Mouse (Mus musculus) left cerebral cortex, adult 9 months (tissue): Measurements from ENCODE around the gene Plxnb1.

Experiments
- DNase-seq, 2 experiments: peaks; one replicate each; pipeline ENCODE4 v3.0.0; 2022; ENCODE audit warnings: low spot score in 2 of 2

Plxnb1 gene

DNA sequence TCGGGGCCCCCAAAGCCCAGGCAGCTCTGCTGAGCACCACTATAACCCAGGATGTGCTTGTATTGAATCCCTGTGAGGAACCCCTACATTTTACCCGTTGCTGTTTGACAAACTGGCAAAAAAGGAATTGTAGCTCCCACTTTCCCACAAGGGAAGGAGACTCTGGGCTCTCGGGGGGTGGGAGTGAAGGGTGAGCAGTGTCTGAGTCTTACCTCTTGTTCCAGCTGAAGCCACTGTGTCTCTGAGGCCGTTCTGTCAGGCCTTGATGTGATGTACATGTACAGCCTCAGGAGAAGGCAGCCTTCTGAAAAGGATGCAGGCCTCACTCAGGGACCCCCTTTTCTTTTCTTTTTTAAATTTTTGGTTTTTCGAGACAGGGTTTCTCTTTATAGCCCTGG lies 34.3 kb upstream of the Plxnb1 start:
- no peak for DNase-seq

DNA sequence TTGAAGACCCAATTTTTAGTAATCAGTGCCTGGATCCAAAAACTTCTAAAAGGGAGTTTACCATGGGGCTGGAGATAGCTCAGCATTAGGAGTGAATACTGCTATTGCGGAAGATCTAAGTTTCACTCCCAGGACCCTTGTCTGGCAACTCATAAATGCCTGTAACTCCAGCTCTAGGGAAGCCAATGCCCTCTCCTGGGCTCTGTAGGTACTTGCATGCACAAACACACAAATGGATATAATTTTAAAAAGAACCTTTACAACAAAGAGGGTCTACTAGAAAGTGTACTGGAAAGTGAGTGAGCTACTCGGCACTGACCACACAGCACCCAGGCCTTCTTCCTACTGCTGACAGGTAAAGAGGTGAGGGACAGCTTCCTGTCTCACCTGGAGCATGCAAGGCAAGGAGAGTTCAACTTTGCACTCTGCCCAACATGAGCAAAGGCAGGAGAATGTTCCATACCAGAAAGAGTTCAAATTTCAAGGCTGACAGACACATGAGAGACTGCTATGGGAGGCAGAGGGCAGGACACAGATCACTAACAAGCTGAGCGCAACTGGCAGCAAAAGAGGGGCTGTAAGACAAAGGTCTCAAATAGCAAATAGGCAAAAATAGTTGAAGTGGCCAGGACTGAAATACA lies 27.0 kb upstream of the Plxnb1 start:
- no peak for DNase-seq

DNA sequence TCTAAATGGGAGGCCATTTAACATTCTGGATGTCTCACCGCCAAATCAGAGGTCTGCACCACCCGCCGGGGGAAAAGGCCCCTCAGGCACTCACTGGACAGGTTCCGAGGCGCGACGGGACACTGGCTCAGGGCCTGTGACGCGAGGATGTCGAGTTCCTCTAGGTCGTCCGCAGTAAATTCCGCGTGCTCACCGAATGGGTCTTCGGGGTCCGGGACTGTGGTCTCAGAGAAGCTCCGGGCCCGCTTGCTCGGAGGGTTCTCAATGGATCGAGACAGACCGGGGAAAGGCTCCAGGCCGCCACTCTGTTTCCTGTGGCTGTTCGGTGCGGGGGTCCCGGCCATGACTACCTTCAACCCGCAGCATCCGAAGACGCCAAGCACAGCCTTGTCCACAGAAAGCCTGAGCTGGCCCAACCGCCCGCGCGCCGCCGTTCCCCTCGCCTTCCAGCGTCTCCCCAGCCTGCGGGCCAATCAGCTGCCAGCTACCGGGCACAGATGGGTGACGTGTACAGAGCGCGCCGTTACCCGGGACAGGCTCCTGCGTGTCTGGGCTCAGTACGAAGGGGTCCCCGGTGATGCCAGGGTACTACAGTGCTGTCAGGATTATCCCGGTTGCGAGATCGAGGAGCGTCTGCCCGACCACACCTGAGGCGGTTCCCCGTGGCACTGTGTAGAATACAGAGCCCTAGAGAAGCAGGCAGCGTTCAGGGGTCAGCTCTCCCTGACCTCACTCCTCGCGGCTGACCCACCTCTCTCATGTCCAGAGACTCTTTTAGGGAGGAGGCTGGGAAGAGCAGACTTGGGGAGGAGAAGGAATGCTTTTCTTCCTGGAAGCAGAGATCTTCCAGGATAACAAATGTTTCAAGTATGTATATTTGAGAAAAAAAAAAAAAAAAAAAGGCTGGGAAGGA lies 21.3 kb upstream of the Plxnb1 start, which contains the start of gene Atrip:
Gene Atrip, minus strand, starts transcription at position 464 of the 913 bp plus-strand sequence.
- DNase-seq = peak; percentile 71 to 92

DNA sequence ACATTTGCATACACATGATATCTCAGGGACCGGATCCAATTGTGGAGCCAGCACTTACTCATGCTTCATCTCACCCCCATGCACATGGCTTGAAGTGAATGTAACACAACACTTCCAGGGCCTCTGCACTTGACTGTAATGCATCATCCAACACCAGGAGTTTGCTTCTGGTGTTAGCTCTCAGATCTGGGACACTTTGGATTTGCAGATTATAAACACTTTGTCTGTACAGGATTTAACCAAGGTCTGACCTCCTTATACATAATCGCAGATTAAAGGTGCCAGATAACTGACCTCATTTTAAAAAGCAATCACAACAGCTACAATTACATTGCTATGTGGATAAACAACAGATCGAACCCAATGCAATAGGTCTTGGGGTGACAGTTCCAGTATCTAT lies 14.7 kb upstream of the Plxnb1 start:
- DNase-seq = no peak

DNA sequence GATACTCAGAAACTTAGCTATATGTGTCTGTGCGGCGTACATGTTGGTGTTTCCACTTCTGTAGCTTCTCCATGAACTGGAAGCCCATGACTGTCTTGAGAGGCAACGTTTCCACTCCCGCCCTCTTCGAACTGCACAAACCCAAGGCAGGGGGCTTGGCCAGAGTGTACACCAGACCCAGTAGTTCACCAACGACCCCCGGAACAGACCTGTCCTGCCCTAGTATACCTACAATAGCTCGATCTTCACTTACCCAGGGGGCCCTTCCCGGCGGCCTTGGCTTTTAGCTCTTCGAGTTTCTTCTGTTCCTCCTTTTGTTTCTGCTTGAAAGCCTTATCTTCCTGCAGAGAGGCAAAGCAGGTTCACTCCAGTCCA lies 13.5 kb upstream of the Plxnb1 start:
- no peak for DNase-seq

DNA sequence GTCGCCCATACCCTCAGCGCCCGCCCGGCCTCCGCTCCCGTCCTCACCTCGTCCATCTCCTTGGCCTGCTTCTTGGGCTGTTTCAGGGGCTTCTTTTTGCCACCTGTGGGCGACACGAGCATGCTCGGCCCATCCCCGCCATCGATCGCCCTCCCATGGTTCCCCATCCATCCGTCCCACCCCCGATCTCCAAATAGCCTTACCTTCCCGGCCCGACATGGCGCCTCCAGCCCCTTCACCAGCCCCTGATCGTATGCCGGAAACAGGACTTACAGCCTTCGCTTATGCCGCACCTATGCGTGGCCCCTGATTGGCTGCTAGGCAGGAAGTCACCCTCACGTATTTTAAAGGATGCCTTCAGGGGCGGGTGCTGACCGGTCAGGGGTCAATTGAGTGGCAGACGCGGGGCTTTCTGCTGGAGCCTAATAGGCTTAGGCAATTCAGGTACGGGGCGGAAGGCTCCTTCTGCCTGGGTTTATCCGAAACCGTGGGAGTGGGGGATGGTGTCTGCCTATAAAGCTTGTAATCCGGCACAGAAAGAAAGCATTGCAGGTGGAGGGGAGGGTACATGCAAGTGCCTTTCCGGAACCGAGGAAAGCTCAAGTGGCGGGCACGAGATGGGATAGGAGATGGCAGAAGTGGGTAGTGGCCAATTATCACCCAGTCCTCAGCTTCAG lies 12.9 kb upstream of the Plxnb1 start, which contains the start of the genes Ccdc51 and Tma7:
Gene Ccdc51, plus strand, starts transcription at position 370 of the 677 bp plus-strand sequence.
Gene Tma7, minus strand, starts transcription at position 464 of the 677 bp plus-strand sequence.
- DNase-seq = peak; percentile 79 to 93

DNA sequence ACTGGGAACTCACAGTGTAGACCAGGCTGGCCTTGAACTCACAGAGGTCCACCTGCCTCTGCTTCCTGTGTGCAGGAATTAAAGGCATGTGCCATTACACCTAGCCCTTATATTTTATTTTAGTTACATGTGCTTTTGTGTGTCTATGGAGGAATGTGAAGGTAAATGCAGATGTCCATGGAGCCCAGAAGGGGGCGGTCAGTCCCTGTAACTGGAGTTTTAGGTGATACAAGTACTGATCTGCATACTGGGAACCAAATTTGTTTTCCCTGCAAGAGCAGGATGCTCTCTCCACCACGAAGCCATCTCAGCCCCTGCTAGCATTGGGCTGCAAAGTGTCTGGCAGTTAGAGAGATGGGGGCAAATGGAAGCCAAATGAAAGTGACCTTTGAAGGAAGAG lies 10.3 kb upstream of the Plxnb1 start:
- no peak for DNase-seq

DNA sequence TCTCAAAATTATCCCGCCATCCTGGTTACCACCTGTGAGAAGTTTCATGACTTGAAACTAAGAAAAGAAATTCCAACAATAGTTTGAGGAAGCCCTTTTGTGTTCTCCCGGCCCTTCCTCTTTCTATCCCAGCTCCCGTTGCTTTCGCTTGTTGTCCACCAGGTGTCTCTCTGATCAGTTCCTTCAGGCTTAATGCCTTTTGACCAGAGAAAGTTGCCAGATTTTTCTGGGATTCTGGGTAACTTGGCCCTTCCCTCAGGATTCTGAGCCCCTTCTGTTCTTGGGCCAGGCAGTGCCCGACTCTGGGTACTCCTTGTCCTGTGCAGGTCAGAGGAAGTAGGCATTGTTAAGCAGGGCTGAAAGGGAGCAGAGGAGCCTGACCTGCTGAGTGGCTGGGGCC lies 7.2 kb upstream of the Plxnb1 start:
- no peak for DNase-seq

DNA sequence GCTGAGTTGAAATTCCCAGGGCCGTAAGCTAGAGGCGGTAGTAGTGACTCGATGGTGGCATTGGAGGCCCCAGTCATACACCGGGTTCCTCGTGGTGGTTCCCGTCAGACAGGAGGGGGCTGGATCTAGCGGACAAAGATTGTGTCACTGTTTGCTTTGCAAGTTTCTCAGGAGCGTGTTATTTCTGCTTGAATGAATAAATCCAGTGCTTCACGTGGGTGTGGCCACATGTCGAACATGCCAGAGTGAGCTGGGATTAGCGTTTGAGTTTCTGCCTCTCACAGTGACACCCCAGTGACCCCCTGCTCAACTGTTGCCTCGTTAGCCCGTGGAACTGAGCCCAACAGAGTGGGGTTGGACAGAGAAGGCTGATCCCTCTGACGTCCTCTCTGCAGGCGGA lies 4.7 kb upstream of the Plxnb1 start:
- DNase-seq = no peak

DNA sequence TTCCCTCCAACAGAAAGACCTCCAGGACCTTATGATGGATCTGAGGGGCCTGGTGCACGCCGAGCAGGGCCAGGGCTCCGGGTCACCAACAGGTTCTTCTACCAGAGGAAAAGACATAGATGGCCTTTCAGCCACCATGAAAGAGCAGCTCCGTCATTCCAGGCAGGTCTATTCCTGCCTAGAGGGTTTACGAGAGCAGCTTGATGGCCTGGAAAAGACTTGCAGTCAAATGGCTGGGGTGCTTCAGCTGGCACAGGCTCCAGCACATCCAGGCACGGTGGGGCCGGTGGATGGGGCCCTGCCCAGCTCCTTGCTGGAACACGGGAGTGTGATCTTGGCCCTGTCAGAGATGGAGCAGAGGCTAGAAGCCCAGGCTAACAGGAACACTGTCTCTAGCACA lies 3.4 kb upstream of the Plxnb1 start:
- no peak for DNase-seq

DNA sequence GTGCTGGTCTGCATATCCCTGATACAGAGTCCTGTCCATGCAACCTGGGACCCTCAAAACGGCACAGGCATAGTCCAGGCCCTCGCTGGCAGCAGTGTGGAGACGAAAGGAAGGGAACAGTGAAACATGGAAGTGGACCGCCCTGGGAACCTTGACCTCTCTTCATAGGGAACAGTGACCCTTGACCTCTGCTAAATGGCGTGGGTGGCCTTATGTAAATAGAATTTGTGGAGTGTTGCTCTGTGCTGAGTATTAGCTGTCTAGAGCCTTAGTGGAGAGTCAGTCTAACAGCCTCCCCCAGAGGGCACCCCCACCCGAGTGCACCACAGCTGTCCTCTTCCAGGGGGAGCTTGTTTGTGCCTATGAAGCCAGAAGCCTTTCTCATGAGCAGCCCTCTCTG lies 2.4 kb upstream of the Plxnb1 start:
- DNase-seq = no peak

DNA sequence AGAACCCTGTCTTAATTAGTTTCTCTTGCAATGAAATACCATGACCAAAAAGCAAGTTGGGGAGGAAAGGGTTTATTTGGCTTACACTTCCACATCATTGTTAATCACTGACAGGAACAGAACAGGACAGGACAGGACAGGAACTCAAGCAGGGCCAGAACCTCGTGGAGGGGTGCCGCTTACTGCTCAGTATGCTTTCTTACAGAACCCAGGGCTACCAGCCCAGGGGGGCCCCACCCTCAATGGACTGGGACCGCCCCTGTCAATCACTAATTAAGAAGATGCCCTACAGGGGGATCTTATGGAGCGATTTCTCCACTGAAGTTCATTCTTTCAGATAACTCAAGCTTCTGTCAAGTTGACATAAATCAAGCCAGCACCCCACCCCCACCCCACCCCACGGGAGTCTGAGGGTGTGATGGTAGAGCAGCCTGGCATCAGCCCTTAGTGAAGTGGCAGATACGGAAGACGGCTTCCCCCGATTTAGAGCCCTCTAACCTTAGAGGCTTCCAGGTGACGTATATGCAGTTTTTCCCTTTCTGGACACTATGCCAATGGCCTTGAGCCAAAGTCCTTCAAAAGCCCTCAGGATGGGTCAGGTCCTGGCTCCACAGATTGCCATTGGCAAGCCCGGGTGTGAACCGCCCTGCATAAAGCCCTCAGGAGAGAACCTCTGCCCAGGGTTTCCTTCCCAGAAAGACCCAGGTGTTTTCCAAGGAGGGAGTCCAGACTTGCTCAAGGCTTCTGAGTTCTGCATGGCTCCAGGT lies 1.2 kb upstream of the Plxnb1 start:
- DNase-seq = no peak

DNA sequence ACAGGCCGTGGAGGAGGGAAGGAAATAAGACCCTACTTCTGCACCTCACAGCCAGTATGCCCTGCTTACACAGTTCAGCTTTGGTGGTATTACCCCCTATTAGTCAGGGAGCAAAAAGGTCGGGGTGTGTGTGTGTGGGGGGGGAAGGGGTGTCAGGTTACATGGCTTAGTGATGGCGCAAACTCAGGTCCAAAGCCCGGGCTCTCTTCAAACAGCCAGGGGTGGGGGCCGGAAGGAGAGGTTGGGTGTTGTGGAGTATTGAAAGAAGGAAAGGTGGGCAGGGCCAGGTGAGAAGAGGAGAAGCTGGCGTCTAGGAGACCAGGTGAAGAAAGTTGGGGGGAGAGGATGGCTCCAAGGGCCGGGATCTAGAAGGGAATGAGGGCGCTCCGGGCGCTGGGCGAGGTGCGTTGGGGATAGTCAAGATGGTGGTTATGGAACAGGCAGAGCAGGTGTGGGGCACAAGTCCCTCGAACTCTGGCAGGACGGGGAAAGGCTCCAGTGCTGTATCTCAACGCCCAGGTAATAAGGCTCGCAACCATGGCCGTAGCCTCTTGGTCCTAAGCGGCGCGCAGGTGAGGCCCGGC lies 544 bp upstream of the Plxnb1 start:
- no peak for DNase-seq

DNA sequence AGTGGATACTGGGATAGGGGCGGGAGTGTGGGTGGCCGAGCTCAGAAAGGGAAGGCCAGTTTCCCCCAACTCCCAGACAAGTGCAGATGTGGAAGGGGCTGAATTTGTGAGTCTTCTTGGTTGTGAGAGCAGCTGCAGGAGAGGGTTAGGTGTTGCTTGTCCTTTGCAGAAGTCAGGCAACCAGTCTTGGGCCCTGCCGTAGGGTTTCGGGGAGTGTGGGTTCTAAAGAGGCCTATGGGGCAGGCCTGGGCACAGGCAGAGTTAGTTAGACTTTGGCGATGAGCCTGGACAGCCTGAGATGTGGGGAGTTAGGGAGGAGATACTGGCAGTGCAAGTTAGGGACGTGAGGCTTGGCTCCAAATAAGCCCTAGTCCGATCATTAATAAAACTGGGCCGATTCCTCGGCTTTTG lies 1.1 kb downstream of the Plxnb1 start:
- DNase-seq = no peak

DNA sequence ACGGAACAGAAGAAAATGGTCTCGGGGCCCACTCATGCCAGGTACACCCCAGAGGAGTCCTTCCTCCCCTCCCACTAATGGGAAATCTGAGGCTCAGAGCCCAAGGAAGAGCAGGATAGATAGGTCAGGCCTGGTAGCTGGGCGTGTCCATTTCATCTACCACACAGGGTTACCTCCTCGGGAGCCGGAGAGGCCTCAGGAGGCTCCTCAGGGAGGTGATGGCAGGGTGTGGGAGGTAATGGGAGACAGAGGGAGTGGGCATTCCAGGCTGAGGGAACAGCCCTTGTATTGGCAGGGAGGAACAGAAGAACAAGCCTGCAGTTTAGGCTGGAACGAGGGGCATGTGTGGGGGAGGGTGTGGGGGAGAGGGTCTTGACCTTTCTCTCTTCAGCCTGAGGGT lies 1.7 kb downstream of the Plxnb1 start:
- no peak for DNase-seq

DNA sequence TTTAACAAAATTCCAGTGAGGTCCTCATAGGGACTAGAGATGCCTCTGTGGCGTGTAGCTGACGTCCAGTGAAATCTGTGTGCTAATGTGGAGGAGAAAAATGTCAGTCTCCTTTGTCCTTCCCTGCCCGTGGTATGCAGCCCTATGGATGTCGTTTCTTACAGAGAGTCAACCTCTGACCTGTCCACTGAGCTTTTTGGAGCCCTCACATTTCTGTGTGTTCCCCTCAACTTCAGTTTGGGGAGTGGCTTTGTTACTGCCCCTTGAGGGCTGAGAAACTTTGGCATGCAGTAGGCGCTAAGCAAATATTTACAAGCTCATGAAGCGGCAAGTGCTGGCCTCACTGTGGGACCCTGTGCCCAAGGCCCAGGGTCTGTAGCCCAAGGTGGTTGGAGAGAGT lies 2.1 kb downstream of the Plxnb1 start:
- no peak for DNase-seq

DNA sequence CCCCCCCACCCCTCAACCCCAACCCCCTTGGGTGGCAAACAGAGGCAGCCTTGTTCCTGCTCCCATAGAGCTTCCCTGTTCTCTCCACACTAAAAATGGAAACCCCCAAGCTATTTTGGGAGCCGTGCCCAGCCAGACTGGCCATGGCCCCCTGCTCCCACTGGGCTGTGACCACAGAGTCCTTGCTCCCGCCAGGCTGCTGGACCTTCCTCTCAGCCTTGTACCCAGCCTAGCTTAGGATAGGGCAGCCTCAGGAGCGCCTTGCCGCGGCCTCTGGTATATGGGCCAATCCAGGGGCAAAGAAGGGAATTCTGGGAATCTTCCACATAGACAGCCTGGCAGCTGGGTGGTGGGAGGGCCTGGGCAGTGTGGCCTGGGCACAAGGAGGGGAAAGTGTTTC lies 2.6 kb downstream of the Plxnb1 start:
- peak; percentile 59 to 73 for DNase-seq

DNA sequence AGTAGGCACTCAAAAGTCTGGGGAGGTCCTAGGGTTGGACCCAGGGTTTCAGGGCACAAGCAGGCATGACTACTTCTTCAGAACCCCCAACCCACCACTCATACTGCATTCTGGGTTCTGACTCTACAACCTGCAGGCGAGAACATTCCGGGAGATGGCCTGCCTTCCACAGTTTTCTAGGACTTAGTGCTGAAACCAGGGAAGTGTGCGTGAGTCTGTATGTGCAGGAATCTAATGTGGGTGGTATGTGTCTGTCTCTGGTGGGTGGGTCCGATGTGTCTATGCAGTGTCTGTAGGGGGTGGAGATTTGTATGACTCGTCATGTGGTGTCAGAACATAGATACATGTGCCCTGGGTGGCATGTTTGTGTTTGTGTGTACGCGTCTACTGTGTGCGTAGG lies 3.2 kb downstream of the Plxnb1 start:
- no peak for DNase-seq

DNA sequence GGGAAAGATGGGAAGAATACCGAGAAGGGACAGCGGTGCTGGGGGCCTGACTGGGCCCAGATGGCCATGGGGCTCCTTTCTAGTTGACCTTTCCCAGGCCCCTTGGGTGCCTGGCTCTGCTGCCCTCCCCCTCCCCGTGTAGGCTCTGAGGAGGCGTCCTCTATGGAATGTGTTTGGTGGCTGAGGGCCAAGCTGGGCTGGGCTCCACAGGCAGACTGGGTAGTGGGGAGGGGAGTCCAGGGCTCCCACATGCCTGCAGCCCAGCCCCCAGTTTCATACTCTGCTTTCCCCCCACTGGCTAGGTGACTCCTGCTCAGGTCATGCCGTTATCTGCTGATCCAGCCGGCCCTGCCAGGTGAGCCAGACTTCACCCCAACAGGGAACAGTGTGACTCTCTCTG lies 3.8 kb downstream of the Plxnb1 start:
- DNase-seq = no peak

DNA sequence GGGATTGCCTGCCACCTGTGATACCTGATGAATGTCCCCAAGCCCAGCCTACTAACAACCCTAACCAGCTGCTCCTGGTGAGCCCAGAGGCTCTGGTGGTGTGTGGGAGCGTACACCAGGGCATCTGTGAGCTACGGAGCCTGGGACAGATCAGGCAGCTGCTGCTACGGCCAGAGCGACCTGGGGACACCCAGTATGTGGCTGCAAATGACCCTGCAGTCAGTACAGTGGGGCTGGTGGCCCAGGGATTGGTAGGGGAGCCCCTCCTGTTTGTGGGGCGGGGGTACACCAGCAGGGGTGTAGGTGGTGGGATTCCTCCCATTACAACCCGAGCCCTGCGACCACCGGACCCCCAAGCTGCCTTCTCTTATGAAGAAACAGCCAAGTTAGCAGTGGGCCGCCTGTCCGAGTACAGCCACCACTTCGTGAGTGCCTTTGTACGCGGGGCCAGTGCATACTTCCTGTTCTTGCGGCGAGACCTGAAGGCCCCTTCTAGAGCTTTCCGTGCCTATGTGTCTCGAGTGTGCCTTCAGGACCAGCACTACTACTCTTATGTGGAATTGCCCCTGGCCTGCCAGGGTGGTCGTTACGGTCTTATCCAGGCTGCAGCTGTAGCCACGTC lies 5.2 kb downstream of the Plxnb1 start:
- DNase-seq = no peak

DNA sequence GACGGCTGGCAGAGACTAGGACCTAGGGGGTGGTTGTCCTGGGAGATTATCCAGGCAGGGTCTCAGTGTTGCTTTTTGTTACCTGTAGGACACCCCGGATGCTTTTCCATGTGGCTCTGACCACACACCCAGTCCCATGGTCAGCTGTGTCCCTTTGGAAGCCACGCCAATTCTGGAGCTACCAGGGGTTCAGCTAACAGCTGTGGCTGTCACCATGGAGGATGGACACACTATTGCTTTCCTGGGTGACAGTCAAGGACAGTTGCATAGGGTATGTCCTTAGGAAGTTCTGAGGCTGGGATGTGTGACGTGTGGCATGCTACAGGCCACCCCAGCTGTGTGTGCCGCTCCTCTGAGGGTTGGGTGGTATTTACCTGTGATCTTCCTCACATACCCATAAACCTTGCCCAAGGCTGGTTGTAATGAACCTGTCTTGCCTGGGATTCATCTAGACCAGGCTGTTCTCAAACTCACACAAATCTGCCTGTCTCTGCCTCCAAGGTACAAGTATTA lies 6.8 kb downstream of the Plxnb1 start:
- no peak for DNase-seq
